8 mouse cellular contexts compared by ENCODE assay signal in the genomic region with DNA sequence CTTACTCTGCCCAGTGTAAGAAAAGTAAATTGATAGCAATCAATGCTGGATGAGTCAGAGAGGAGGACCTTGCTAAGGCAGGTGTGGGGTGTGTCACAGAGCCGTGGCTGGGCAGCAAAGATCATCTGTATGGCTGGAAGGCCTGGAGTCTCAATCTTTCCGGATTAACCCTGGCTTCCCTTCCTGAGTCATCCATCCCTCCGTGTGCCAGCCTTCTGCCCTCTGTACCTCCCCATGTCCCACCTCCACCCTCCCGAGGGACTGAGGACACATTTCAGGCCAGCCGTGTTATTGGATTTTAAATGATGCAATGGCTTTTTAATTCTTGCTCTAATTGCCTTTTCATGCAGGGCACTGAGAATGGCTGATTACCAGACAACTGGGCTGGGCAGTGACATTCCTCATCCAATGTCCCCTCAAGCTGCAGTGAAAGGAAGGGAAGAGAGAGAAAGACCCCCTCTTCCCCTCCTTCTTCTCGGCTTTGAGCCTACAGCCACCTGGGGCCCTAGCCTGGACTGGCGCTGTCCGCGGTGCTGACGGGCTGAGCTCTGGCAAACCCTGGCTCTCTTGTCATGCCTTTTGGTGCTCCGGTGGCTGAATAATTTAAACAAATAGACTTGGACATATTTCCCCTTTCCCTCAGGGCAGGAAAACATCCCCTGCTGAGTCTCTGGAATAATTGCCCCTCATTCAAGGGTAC. TPM values are rescaled to one million over a fixed set of nuclear protein-coding genes. Genes with fewer than 3 reads are reported as not detected.
DNase-seq lines count a peak whose midpoint lies in the region; ATAC-seq lines count a peak whose summit lies in the region.

No protein-coding gene starts in this region.

- DNase-seq in right cerebral cortex, adult 18-20 months, result peak; percentile 45
- no peak for DNase-seq in right cerebral cortex, postnatal 36 days (ENCODE audit: low spot score in 2 of 2)
- peak; percentile 72 for DNase-seq in adrenal gland, adult 2 months
- DNase-seq in forelimb bud, embryonic 11.5 days (ENCODE audit: low read depth, low spot score), result peak; percentile 82
- DNase-seq in kidney, postnatal 4 days, result peak; percentile 97 to 98
- peak; percentile 24 for DNase-seq in naive thymus-derived CD4-positive, alpha-beta T cell, adult 2 months (ENCODE audit: low read depth)
- DNase-seq in yolk sac, embryonic 10.5 days (ENCODE audit: low spot score), result peak; percentile 39

- ATAC-seq in erythroblast, adult 5-6 weeks (replicated peaks; ENCODE audit: low FRiP score, poor library complexity, severe bottlenecking), result no peak

RNA-seq across cellular contexts. Expression of gene Lemd2, which starts 24.1 kb away (rescaled TPM):
- total RNA-seq in adrenal gland, adult 2 months (2021), result 10 to 100 TPM; 53.3 to 56.3 TPM
- polyA plus RNA-seq in adrenal gland, adult 2 months (2012; rRNA removed), result 152 and 185 TPM in 2 replicates
- 2.7 and 5.4 TPM in 2 replicates for total RNA-seq in erythroblast, adult 5-6 weeks (2015; ENCODE audit: low replicate concordance)
- 12.9 and 13.5 TPM in 2 replicates for total RNA-seq in erythroblast, adult 5-6 weeks (2017; ENCODE audit: low replicate concordance)

Comparison
In these comparisons a context has a peak if more than half of its experiments do, and no peak if none do; other contexts are left out.
1. DNase-seq: peak in right cerebral cortex, adult 18-20 months (single experiment), adrenal gland, adult 2 months (single experiment), forelimb bud, embryonic 11.5 days (single experiment), kidney, postnatal 4 days (2 of 2), naive thymus-derived CD4-positive, alpha-beta T cell, adult 2 months (single experiment) and yolk sac, embryonic 10.5 days (single experiment); none in right cerebral cortex, postnatal 36 days (0 of 2).